Mouse (Mus musculus) left cerebral cortex, postnatal 36 days (tissue): ENCODE results near the gene Fem1b. TPM values are rescaled to one million over a fixed set of nuclear protein-coding genes. Genes with fewer than 3 reads are reported as not detected.

ENCODE experiments used
- total RNA-seq, 2 experiments: library from RNA; stranded (reverse); gene quantifications; 2 replicates each; pipeline ENCODE4 v1.2.3; 2021

The Fem1b gene
- total RNA-seq, 2 experiments from 2014 or later: 98.6 to 100 TPM

Other genes starting within 250 kb of the Fem1b start
- gene Itga11, start 134.1 kb downstream of the Fem1b start, total RNA-seq: 1 to 10 TPM; 1.9 to 5.3 TPM
- 10 to 100 TPM; 10.3 to 13.7 TPM for gene Cln6, start 26.9 kb upstream of the Fem1b start, total RNA-seq
- 1 to 10 TPM in 1 of 2 experiments, not detected in 1; 1.7 TPM for gene Calml4, start 46.1 kb upstream of the Fem1b start, total RNA-seq
- 10 to 100 TPM; 57.3 to 65.2 TPM for gene Pias1, start 176.0 kb upstream of the Fem1b start, total RNA-seq